Mouse (Mus musculus) testis, adult 2 months (tissue): ENCODE data around the gene Psrc1. TPM values are rescaled to one million over a fixed set of nuclear protein-coding genes. Genes with fewer than 3 reads are reported as not detected.

Experiments
- H3K27ac ChIP-seq: fragments of 200-500 bp; 2 replicates; pipeline ENCODE4 v1.5.1; 2012; ENCODE audit warnings: low read depth, low read length; ENCODE audit not compliant: control insufficient read depth, insufficient read depth
- H3K27me3 ChIP-seq: fragments of 200-500 bp; 2 replicates; pipeline ENCODE4 v1.6.1; 2012; ENCODE audit warnings: mild to moderate bottlenecking, low read length, moderate library complexity; ENCODE audit not compliant: control insufficient read depth, insufficient read depth
- H3K36me3 ChIP-seq: fragments of 200-500 bp; 2 replicates; pipeline ENCODE4 v1.6.1; 2012; ENCODE audit warnings: mild to moderate bottlenecking, low read length; ENCODE audit not compliant: control insufficient read depth, insufficient read depth
- H3K4me1 ChIP-seq: fragments of 200-500 bp; 2 replicates; pipeline ENCODE4 v1.6.1; 2012; ENCODE audit warnings: low read length; ENCODE audit not compliant: control insufficient read depth, insufficient read depth
- H3K4me3 ChIP-seq: fragments of 200-500 bp; 2 replicates; pipeline ENCODE4 v1.5.1; 2012; ENCODE audit warnings: low read depth, mild to moderate bottlenecking, low read length, moderate library complexity, mixed read lengths; ENCODE audit not compliant: control insufficient read depth
- CTCF ChIP-seq: fragments of 200-500 bp; IDR thresholded peaks from 2 replicates; pipeline ENCODE4 v1.5.1; 2012; ENCODE audit warnings: low read depth, mild to moderate bottlenecking, inconsistent platforms, low read length, moderate library complexity; ENCODE audit not compliant: control insufficient read depth, insufficient read depth, insufficient replicate concordance
- POLR2A ChIP-seq: fragments of 200-500 bp; IDR thresholded peaks from 2 replicates; pipeline ENCODE4 v1.6.1; 2012; ENCODE audit warnings: low read depth, mild to moderate bottlenecking, inconsistent platforms, low read length, moderate library complexity; ENCODE audit not compliant: control insufficient read depth
- polyA plus RNA-seq: library from polyadenylated mRNA; depleted of rRNA; stranded (reverse); fragments of >200 nt; gene quantifications from 2 replicates; pipeline ENCODE4 v1.2.3, GENCODE M21; 2012; rRNA removed

Gene Psrc1
- polyA plus RNA-seq: 0.54 and 1.1 TPM in 2 replicates

DNA sequence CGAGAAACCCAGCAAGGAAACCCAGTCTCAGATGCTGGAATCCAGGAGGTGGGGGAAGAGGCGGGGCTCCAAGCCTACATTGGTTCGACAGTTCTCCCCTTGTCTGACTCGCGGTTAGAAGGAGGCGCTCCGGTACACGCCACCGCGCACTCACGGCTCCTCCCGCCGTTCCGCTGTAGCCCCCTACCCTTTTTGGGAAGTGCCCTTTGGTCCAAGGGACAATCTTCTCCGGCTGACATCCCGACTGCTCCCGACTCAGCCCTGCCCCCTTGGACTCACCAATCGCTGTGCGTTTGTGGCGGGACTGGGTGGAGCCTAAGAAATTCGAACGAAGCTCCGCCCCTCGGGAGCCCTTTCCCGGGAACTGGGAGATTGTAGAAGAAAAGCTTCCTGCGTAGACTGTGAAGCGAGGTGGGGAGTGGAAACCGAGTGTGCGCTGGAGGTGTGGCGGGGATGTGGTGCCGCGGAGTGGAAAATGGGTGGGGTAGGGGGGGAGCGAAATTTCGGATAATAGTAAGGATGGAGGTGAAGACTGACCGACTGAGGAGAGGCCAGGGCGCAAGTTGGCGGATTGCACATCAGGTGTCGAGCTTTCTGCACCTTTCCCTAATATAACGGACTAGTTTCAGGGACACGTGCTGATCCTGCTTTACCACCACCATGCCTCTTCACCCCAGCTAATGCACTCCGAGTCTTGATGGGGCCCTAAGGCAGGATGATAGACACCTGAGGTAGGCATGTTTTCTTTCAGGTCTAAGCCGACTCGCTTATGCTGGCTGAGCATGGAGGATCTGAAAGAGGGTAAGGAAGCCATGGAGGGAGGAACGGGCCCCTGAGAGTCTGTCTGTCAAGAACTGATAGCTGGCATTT is at the start of gene Psrc1:
Gene Psrc1, plus strand, starts transcription at position 355 of the 870 bp plus-strand sequence.
- Histone ChIP-seq H3K4me3 (peak within 1 kb of the TSS; percentile 91), H3K27ac (no peak within 1 kb of the TSS), H3K36me3 (no peaks in the 10 kb centered on the region), H3K4me1 (peaks cover 8% of the 10 kb centered on the region; the same call in 1 of the 2 replicates), H3K27me3 (no peaks in the 10 kb centered on the region)
- TF ChIP-seq CTCF: no peak
- no peak for TF ChIP-seq POLR2A

DNA sequence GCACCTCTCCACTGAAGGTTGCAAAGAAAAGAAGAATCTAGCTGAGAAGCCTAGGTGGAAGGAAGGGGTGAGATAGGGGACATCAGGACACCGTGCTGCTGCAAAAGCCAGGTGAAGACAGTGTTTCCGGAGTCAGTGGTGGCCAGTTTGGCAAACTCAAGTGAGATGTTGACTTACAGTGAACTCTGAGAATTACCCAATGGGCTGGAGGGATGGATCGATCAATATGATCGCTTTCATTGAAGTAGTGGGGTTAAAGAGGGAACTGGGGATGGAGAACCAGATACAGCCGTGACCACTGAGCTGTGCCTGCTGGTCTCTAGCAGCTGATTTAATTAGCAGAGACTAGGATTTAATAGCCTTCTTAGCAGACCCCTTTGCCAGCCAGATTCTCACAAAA is 46.8 kb upstream of the Psrc1 start:
- no peak overlapping the region for H3K27ac ChIP-seq
- TF ChIP-seq CTCF (no peak), POLR2A (no peak)
- H3K27me3 ChIP-seq: no peaks in the 10 kb centered on the region
- H3K36me3 ChIP-seq: no peaks in the 10 kb centered on the region
- H3K4me1 ChIP-seq: no peaks in the 10 kb centered on the region
- H3K4me3 ChIP-seq: no peak overlapping the region

DNA sequence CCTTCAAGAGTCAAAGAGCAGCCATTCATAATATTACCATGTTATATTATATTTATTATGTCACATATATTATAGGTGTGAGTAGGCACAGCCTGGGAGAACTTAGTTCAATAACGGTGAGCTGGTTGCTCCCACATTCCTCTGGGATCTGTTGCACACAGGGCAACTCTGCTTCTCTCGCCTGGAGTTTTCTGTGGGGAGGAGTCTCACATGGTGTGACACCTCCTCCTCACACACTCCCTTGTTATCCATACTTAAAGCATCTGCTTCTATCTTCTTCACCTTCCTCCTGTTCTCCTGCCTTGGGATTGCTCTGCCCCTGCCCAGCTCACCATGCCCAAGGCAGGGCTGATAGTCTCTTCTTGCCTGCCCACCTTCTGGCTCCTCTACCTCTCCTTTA is 42.6 kb upstream of the Psrc1 start:
- Histone ChIP-seq H3K27me3 (no peaks in the 10 kb centered on the region), H3K4me3 (no peak overlapping the region), H3K4me1 (no peaks in the 10 kb centered on the region), H3K36me3 (no peaks in the 10 kb centered on the region), H3K27ac (no peak overlapping the region)
- TF ChIP-seq POLR2A: no peak
- no peak for TF ChIP-seq CTCF

DNA sequence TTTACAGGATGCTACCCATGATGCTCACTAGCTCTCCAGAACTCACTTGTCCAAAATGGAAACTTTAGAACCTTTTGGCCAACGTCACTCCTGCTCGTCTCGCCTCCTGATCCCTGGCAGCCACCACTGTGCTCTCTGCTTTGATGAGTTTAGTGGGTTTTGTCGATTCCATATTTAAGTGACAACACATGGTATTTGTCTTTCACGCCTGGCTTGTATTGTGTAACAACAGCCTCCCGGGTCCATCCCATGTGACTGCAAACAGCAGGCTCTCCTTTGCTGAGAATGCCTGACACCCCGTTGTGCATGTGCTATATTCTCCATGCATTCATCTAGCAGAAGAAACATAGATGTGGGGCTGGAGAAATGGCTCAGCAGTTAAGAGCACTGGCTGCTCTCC is 41.5 kb upstream of the Psrc1 start:
- no peak for TF ChIP-seq CTCF
- Histone ChIP-seq H3K27me3 (no peaks in the 10 kb centered on the region), H3K27ac (no peak overlapping the region), H3K36me3 (no peaks in the 10 kb centered on the region), H3K4me1 (no peaks in the 10 kb centered on the region), H3K4me3 (no peak overlapping the region)

DNA sequence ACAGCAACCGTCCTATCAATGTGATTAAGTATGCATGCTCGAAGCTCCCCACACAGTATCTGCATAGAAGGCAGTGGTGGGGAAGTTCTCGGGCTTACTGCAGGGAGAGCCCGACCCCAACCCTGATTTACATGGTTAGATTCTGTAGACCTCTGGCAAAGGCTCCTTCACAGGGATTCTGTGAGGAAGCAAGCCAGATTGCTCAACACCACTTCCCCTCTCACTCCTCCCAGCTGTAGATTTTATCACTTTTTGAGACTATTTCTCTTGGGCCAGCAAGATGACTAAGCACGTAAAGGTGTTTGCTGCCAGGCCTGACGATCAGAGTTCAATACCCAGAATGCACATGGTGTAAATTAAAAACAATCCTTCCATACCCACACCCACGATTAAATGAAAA is 37.8 kb upstream of the Psrc1 start:
- TF ChIP-seq POLR2A (no peak), CTCF (no peak)
- H3K27ac ChIP-seq: no peak overlapping the region
- no peak overlapping the region for H3K4me3 ChIP-seq
- no peaks in the 10 kb centered on the region for H3K27me3 ChIP-seq
- H3K36me3 ChIP-seq: no peaks in the 10 kb centered on the region
- no peaks in the 10 kb centered on the region for H3K4me1 ChIP-seq

DNA sequence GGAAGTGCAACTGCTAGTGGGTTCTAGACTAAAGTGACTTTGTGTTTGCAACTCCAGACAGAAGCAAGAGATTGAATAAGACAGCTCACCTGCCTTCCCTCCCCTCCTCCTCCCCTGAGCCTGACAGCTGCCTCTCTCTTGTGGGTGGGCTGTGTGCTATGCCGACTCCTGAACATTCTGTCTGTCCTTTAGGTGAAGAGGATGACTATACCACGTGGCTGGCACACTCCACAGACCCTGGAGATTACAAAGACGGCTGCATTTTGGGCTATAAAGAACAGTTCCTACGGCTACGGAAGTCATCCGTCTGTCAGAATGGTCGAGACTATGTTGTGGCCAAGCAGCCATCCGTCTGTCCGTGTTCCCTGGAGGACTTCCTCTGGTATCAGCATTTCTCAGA is 35.3 kb upstream of the Psrc1 start:
- no peaks in the 10 kb centered on the region for H3K27me3 ChIP-seq
- no peaks in the 10 kb centered on the region for H3K36me3 ChIP-seq
- H3K4me3 ChIP-seq: no peak overlapping the region
- no peak overlapping the region for H3K27ac ChIP-seq
- no peaks in the 10 kb centered on the region for H3K4me1 ChIP-seq
- TF ChIP-seq CTCF (no peak), POLR2A (no peak)

DNA sequence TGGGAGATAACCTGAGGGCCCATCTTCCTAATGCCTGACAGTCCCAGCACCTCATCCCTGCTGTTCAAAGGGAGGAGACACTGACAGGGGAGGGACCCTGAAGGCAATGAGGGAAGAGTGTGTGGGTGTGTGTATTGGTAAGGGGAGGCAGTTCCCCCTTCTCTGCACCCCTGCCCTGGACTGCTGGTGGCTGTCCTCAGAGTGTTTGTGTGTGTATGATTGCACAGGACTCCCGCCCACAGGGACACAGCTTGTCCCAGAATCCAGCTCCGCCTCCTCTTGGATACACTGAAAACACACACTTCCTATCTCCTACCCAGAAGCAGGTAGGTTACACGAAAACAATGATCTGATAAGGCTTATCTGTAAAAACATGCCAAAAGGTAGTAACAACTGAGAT is 28.4 kb upstream of the Psrc1 start:
- Histone ChIP-seq H3K27ac (no peak overlapping the region), H3K4me3 (no peak overlapping the region), H3K36me3 (no peaks in the 10 kb centered on the region), H3K4me1 (no peaks in the 10 kb centered on the region), H3K27me3 (no peaks in the 10 kb centered on the region)
- TF ChIP-seq CTCF (no peak), POLR2A (no peak)
